Mouse (Mus musculus) cerebellum, postnatal 25 days (tissue): ENCODE results near the gene Adam4.
A peak's percentile ranks its signal among the peaks of the same experiment; 100 is the strongest.
"Not testable (repeated sequence)": the region's sequence is repeated elsewhere in the genome, so short reads cannot be mapped to it uniquely, and the experiment has no call there.

Experiments used
- DNase-seq, 2 experiments: peaks; one replicate each; pipeline ENCODE4 v3.0.0; 2021; ENCODE audit warnings: mixed read lengths in 2 of 2

Gene Adam4

GRCm38 (mm10) chr12:81421846-81422245 is at the start of gene Adam4:
TSS of gene Adam4 (minus strand) at chr12:81421946.
- DNase-seq, result no peak

- DNase-seq, result not testable (repeated sequence)
Observed at GRCm38 (mm10) chr12:81459051-81459450, 37.3 kb upstream of the Adam4 start.

GRCm38 (mm10) chr12:81438985-81439384 is 17.2 kb upstream of the Adam4 start:
- not testable (repeated sequence) for DNase-seq

- DNase-seq, result not testable (repeated sequence)
Observed at GRCm38 (mm10) chr12:81434778-81435177, 13.0 kb upstream of the Adam4 start.

- no peak for DNase-seq
Observed at GRCm38 (mm10) chr12:81413211-81413610, 8.5 kb downstream of the Adam4 start.

GRCm38 (mm10) chr12:81408966-81409365 is 12.8 kb downstream of the Adam4 start:
- no peak for DNase-seq

GRCm38 (mm10) chr12:81402187-81402586 is 19.6 kb downstream of the Adam4 start:
- peak; percentile 72 to 87 for DNase-seq

- not testable (repeated sequence) for DNase-seq
Observed at GRCm38 (mm10) chr12:81379364-81379763, 42.4 kb downstream of the Adam4 start, which contains the start of gene Gm4787. TSS of gene Gm4787 (minus strand) at chr12:81379464.
